Mouse (Mus musculus): ENCODE results near the gene Tshz2.

Gene Tshz2

GRCm38 (mm10) chr2:169633491-169634289, 877 bp downstream of the Tshz2 start:
- DNase-seq = peak; percentile 32

DNA sequence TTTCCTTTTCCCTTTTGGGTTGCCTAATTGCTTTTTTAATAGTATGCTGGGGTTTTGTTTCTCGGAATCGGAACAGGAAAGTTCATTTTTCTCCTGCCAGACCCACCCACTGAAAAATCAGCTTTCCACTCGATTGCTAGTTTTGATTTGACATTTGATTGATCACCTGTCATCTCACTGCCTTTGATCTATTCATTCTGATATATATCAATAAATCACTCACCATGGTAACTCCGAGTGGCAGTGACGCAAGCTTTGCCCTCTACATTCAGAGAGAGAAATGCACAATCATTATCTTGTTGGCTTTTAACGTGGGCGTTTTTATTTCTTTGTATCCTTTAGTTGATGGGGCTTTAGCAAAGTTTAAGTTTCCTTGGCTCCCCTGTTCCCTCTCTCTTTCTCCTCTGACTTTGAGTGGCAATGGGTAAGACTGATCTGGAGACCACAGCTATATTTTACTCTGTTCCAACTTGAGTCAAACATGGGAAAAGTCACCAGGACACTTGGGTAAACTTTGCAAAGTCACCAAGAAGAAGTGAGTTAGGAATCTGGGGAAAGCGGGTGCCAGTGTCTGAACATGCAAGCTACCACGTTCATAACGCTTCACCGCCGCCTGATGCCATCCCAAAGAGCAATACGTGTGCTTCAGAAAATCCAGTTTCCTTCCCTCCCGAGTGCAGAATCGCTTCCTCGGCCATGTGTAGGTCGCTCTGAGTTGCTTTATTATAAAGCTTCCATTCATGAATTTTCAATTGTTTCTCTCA, 2.0 kb downstream of the Tshz2 start:
- no peak for DNase-seq

DNA sequence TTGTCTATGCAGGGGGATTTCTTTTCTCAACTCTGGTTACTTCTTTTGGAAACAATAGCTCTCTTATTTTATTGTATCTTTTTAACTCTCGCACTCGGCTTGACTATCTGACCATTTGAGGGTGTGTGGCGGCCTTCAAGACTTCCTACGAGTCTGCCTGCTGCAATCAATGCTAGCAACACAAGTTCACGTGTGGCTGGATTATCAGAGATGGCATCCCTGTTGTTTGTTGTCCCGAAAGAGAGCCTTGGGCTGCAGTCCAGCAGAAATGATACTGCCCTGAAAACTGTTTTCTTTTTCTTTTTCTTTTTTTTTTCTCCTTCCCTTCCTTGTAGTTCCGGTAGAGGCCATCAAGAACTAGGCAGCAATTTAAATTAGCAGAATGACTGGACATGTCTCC, 2.6 kb downstream of the Tshz2 start:
- DNase-seq = no peak

GRCm38 (mm10) chr2:169636414-169636813, 3.6 kb downstream of the Tshz2 start:
- no peak for DNase-seq

GRCm38 (mm10) chr2:169641547-169641946, 8.7 kb downstream of the Tshz2 start:
- no peak for DNase-seq

DNA sequence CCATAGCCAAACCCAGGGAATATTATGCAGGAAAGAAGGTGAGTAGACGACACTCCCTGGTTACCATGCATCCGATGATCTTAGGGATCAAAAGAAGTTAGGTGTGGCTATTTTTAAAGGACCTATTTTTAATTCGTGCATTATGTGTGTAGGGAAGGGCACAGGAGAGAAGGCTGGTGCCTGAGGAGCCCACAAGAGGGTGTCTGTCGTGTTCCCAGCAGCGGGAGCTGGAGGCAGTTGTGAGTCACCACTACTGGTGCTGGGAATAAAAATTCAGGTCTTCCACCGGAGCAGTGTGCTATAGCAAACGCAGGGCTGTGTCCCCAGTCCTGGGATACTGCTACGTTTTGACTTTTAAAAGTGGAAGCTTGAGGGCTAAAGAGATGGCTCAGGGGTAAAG, 9.6 kb downstream of the Tshz2 start:
- DNase-seq = no peak

DNA sequence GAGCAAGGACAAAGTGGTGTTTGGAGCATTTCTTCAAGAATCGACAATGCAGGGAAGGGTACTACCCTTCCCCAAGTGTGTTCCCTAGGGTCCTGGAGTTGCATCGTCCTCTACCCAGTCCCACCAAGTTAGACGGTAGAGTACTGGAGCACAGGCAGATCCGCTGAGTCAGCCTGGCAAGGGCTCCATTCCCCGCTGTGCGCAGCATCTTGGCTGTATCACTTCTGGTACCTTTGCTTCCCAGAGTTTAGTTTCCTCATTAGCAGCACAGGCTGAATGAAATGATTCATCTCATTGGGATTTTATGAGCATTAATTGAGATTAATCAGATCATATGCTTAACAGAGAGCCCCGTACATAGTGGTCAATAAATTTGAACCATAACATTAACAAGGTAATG, 14.3 kb downstream of the Tshz2 start:
- DNase-seq = no peak

DNA sequence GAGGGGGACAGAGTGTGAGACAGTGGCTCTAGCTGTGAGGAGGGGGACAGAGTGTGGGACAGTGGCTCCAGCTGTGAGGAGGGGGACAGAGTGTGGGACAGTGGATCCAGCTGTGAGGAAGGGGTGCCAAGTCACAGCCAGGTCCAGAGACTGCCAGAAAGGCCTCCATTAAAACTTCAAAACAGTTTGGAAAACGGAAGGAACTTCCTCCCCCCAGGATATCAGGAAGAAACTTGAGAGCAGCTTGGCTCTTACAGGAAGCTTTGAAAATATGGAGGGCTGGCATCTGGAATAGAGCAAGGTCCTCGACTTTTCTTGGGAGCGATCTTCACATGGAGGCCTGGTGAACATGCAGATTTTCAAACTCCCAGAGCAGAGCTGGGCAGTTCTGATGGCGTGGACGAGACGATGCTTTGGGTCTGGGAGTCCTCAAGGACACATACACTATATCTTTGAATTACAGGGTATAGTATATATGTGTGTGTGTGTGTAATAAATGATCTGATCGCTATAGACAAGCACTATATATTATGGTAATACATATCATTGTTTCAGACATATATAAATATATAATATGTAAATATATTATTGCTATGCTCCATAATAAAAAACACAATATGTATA, 16.6 kb downstream of the Tshz2 start:
- DNase-seq = no peak

- no peak for DNase-seq
These were observed 20.5 kb downstream of the Tshz2 start for GRCm38 (mm10) chr2:169653282-169653681.

DNA sequence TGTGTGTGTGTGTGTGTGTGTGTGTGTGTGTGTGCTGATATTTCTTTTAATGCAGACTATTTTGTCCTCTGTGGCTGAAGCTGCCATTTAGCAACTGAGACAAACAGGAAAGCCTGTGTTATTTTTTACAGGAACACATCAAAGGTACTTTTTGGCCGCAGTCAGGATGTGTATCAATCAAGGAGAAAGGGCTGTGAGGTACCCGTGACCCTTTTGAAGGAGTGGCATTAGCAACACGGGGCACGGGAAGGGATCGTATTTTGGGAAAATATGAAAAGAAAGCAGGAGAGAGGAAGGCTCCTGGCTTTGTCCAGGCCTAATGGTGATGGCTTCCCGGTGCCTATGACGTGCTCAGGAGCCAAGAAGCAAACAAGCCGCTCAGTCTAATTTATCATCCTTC, 31.0 kb downstream of the Tshz2 start:
- no peak for DNase-seq

DNA sequence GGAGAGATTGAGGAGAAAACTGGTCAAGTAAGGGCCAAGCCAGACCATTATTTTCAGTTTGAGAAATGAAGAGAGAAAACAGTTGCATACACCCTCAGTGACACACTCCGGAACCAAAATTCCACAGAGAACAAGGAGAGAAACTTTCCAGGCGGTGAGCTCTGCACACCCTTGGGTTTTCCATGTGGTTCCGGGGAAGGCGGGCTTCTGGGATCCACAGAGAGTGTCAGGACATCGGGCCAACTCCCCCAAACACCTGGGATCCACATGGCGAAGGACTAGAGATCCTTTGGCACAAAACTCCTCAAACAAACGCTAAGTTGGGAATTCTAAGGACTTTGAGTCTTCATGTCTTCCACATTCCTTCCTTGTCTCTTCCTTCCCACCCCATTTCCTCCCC, 38.5 kb downstream of the Tshz2 start:
- DNase-seq = no peak

DNA sequence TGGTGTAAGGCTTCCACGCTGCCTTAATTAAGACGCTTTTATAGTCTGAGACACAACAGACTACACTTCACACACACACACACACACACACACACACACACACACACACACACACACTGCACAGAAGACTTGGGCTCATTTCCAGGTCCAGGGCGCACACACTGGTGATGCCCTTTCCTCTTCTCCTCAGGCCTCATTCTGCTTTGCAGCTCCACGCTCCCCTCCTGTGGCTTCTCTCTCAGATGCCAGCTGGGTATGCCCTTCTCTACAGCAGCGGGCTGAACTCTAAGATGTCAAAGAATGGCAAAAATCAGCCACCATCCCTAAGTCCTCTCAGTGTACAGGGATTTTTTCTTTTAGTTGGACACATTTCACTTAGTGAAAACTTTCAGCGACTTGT, 41.0 kb downstream of the Tshz2 start:
- peak; percentile 34 for DNase-seq

DNA sequence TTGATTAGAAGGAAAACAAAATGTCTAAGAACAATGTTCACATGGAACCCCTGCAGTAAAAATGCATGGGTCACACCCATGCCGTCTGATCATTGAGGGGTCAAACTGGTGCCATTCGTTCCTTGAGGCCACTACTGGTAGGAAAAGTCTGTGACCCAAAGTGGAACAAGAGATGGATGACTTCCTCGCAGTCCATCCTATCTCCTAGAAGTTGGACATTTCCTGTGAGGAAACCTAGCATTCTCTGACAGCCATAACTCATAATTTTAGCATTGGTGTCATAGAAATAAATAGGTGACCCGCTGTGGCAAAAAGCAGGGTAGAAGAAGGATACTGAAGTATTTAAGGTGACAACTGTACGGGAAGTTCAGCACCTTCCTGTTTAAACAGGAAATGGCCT, 41.4 kb downstream of the Tshz2 start:
- DNase-seq = no peak

DNA sequence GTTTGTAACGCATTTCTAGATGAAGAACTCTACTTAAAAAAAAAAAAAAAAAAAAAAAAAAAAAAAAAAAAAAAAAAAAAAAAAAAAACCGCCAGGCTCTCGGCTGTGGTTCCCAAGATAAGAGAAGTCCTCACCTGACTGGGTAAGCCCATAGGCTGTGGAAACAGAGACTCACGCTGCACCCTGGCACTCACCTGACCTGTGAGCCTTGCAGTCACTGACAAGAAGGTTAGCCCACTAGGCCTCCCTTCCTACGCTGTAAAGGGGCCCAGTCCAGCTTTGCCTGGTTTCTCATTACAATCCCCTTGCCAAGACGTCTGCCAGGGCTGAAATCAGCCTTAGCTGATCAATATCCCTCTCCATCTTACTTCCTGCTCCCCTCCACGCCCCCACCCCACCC, 46.5 kb downstream of the Tshz2 start:
- DNase-seq = peak; percentile 31

GRCm38 (mm10) chr2:169679951-169680350, 47.1 kb downstream of the Tshz2 start:
- peak; percentile 40 for DNase-seq

GRCm38 (mm10) chr2:169685260-169685659, 52.4 kb downstream of the Tshz2 start:
- no peak for DNase-seq

DNA sequence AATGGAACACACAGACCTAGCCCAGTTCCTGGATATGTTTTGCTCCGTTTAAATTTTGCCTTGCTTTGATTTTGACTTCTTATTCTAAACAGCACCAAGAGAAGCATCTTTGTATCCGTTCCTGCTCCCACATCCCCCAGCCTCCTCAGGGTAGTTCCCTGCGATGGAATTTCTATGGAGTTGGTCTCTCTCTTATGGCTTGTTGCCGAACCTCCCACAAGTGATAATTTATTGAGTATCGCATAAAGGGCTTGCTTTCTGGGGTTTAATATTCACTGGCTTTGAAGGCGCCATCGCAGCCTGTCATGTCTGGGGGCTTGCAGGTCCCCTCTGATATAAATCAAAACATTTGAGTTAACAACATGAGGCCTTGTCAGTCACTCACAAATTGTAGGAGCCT, 52.9 kb downstream of the Tshz2 start:
- no peak for DNase-seq

DNA sequence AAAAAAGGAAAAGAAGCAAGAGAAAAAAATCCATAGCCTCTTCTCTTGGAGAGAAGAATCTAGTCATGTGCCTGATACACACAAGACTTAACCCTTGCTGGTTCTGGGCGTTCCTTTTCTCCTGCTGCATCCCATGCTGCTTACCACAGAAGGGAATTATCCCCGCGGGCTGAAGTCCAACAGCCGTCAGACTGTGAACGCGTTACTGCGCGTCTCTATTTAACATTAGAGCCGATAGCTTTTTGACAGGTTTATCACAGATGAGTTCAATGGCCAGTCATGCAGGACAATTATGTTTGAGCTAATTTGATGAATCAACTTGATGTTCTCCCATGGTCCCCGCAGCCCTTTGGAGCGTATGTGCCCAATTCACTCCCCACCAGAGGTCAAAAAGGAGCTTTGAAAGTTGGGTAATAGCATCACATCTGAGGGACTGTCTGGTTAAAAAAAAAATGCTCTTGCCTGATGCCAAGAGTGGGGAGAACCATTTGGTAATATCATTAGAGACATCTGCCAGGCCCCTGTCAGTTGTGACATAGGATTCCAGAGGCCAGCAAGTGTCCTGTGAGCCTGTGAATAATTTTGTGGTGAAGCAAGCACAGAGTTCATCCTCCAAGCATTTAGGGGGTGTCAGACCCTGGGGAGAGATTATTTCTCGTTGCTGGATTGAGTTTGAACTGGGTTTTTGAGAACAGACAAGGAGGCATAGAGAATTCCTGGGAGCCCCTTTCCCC, 54.1 kb downstream of the Tshz2 start:
- DNase-seq = no peak

- DNase-seq = peak; percentile 48
These were observed 57.2 kb downstream of the Tshz2 start for GRCm38 (mm10) chr2:169690054-169690453.

- no peak for DNase-seq
These were observed 61.7 kb downstream of the Tshz2 start for GRCm38 (mm10) chr2:169694494-169694893.

DNA sequence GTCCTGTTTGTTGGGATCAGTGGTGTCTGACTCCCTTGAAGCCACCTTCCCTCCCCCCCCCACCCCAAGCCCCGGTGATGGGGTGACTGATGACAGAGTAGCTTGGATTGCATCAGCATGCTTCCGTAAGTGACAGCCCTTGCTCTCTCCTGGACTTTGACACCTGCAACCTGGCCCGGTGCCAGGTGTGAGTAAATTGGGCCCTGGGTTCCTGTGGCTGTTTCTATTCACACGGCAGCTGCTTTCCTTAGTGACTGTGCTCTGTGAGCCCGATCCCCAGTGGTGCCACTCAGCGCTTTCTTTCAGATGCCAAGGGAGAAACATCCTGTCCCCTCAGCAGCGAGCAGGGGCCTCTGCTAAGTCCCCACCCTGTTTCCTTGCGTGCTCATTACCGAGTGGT, 62.2 kb downstream of the Tshz2 start:
- DNase-seq = peak; percentile 40

GRCm38 (mm10) chr2:169699141-169699540, 66.3 kb downstream of the Tshz2 start:
- no peak for DNase-seq

DNA sequence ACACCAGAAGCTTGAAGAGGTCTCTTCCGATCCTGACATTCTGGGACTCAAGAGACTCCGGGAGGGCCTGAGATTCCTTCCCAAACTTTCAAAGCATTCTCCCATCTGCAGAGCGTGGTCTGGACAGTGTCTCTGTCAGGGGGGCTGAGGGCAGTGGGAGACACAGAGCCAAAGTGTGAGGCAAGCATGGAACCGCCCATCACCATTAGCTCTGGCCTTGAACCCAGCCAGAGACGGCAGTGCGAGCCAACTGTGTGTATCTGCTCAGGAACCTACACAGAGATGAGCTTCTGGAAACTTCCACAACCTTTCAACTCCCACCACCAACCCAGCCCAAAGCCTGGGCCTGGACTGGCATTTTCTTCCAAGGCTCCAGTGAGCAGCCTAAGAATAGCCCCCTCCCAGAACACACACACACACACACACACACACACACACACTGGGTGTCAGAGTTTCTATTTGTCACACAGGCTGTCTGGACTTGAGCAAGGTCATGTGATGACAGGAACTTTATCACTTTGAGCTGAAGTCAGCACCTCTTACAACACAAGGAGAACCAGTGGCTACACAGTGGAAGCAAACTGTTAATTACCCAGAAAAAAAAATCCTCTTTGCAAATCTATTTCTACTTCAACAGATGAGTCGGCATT, 67.2 kb downstream of the Tshz2 start:
- no peak for DNase-seq
